Mouse (Mus musculus) T-helper 2 cell (primary cell): ENCODE measurements around the gene Gm29427.
"Not testable (repeated sequence)": the region's sequence is repeated elsewhere in the genome, so short reads cannot be mapped to it uniquely, and the experiment has no call there.

Experiments used
- in situ Hi-C: fragments of 300-600 bp; cut with MboI, MseI; formaldehyde crosslinking; loops from one replicate; pipeline ENCODE4 v1.15.1; 2025; ENCODE audit warnings: high pct_unique_total_duplicates

The Gm29427 gene

DNA sequence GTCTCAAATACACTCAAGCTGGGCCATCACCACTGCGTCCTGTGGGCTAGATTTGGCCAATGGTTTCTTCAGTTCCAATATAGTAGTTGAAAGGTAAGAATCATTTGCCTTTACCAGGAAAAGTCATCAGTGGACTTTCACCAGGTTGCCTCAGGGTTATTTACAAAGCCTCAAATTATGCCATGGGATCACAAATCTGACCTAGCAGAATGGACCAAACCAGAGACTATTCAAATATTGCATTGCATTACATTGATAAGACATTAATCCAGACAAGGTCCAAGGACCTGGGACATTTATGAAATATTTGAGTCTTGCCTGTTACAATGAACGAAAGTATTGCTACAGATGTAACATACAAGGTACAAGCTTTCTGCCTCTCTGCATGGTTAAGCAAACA, 37.0 kb downstream of the Gm29427 start:
- in situ Hi-C loops = no loop called here

DNA sequence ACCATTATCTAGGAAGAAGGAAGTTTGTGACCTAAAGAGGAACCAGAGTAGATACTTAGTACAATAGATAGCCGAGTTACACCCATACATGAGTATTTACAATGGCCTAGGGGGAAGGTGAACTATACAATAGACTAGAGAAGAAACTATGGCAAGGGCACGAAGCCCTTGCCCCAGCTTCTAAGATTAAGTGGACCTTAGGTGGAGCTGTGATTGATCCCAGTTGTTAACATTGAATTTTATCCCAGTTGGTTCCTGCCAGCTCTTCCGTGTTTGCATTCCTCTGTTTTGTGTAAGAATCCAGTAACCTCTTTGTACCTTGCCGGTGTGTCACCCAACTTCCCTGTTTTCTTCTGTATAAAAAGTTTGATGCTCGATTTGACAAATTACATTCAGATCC, 52.0 kb downstream of the Gm29427 start:
- in situ Hi-C loops = not testable (repeated sequence)

GRCm38 (mm10) chr1:130661454-130661853, 54.1 kb downstream of the Gm29427 start, which contains the start of gene C4bp:
Gene C4bp, minus strand, starts transcription at chr1:130661632.
- in situ Hi-C loops = no loop called here

DNA sequence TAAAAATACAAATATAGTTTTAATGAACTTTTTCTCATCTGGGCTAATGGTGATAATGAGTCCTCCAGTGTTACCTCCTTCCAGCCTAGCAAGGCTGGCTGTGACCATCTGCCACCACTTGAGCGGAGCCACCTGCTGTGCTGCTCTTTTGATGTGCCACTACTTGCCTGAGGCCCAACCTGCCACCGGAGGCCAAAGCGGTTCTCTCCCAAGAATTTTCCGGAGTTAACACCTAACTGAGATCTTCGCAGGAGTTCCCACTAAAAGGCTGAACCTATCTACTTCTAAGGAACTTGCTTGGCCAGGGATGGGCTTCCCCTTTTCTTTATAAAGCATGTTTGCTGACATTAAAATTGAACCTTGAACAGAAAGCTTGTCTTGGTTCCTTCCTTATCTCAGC, 56.0 kb downstream of the Gm29427 start:
- in situ Hi-C loops = not testable (repeated sequence)

- in situ Hi-C loops = no loop called here
Measured at GRCm38 (mm10) chr1:130644103-130644502, 71.5 kb downstream of the Gm29427 start.

DNA sequence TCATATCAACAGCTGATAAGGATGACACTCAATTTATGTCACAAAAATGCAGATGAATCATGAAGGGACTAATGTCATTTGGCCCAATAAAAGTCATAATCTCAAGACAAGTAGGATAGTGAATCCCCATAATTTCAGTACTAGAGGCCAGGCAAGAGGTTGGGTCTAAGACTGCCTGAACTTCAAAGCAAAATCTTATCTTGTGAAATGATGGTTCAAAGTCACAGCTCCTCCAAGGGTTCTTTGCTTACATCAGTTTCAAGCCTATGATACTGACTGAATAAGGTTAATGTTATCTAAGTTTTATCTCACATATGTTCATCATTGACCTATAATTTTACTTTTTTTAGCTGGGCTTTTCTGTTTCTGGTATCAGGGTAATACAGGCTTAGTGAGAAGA, 74.6 kb downstream of the Gm29427 start:
- in situ Hi-C loops = no loop called here

DNA sequence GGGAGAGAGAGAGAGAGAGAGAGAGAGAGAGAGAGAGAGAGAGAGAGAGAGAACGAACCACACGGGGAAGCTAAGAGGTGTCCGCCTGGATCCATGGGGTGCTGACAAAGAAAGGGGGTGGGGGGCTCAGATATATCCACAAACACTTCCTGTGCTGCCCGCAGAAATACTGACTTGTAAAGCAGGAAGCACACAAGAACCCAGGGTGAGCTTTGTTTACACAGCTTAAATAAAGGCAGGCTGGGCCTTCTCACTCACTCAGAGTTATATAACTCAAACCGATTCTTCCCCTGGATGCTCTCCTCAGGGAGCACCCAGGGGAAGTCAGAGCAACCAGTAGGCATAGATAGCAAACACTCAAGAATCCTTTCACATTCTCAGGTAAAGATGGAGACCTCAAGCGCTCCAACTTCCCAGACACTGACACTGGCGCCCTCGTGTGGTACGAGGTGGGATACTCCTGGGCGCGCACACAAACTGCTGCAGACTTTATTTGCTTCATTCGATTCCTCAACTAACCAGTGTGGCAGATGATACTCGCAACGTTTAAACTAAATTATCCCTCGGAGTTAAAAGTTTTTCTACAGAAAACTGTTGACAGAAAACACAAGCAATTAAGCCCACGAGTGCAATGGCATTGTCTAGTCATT, 81.7 kb downstream of the Gm29427 start:
- in situ Hi-C loops = loop anchor here (5.0 kb wide), 1 partner anchor 57 kb away; no protein-coding TSS in a partner anchor

DNA sequence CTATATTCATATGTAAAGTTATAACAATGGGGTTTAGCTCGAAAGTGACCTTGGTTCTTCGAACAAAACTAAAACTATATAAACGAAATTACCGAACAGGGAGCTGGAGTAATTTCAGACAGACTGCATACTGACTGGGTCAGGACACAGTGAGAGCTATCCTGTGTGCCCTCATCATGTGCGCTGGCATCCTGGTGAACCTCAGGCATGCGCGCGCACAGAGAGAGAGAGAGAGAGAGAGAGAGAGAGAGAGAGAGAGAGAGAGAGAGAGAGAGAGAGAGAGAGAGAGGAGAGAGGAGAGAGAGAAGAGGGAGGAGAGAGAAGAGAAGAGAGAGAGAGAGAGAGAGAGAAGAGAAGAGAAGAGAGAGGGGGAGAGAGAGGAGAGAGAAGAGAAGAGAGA, 82.3 kb downstream of the Gm29427 start:
- in situ Hi-C loops = loop anchor here (5.0 kb wide), 1 partner anchor 56 kb away; no protein-coding TSS in a partner anchor

DNA sequence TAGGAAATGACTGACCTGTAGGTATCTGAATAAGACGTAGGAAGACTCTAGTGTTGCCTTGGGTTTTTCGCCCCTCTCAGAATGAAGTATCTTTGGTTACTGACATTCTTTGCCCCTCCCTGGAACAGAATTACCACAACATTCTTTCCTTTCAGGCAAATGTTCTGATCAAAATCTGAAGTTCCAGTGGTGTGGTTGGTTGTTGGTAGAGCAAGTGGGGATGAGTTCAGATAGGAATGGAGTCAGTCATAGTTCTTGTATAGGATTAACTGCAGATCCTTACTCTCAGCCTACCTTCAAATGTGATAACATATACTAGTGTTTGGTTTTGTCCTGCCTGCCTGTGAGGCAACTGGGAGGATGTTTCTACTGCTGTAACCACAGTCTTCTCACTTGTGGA, 86.1 kb downstream of the Gm29427 start, which contains the start of gene Zp3r:
TSS of gene Zp3r (minus strand) at position 101 of the 400 bp plus-strand sequence.
- in situ Hi-C loops = no loop called here
